Mouse (Mus musculus): Measurements from ENCODE around the gene Rbm6. TPM values are rescaled to one million over a fixed set of nuclear protein-coding genes. Genes with fewer than 3 reads are reported as not detected.

Rbm6 gene
- polyA plus RNA-seq, 1 experiment from 2014 or later, result 121 TPM

DNA sequence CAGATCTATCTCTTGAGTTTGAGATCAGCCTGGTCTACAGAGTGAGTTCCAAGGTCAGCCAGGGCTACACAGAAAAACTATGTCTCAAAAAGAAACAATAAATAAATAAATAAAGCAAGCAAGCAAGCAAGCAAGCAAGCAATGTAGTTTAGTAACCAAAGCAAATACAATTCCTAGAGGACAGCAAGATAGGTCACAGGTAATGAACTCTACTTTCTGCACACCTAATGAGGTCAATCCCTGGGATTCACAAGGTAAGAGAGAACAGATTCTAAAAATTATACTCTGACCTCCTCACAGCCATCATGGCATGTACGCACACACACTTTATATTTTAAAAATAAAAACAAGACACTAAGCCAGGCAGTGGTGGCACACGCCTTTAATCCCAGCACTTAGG, 7.0 kb downstream of the Rbm6 start:
- peaks cover 3% of the 10 kb centered on the region; the same call in 1 of the 2 replicates for H3K36me3 ChIP-seq
- WGBS, result 95% methylated on average over 2 of the region's 2 CpGs

GRCm38 (mm10) chr9:107864493-107864892, 8.5 kb downstream of the Rbm6 start:
- Histone ChIP-seq H3K4me3 (no peak overlapping the region), H3K9me3 (no peaks in the 10 kb centered on the region), H3K27ac (no peak overlapping the region), H3K9ac (no peak overlapping the region), H3K4me2 (replicated peaks) (no peak overlapping the region), H3K4me1 (no peaks in the 10 kb centered on the region), H3K27me3 (replicated peaks) (no peaks in the 10 kb centered on the region), H3K36me3 (no peaks in the 10 kb centered on the region; the same call in 1 of the 2 replicates)
- 80% methylated on average over 1 of the region's 1 CpGs for WGBS
- ATAC-seq (ENCODE audit: low FRiP score, low read depth), result no peak

More for the DNA sequence above, 7.0 kb downstream of the Rbm6 start:
- no peak for ATAC-seq (ENCODE audit: low FRiP score, low read depth)
- Histone ChIP-seq H3K27me3 (replicated peaks) (no peaks in the 10 kb centered on the region), H3K4me2 (replicated peaks) (no peak overlapping the region), H3K4me1 (peaks cover 2% of the 10 kb centered on the region), H3K27ac (no peak overlapping the region), H3K9me3 (no peaks in the 10 kb centered on the region), H3K4me3 (no peak overlapping the region), H3K9ac (no peak overlapping the region)

DNA sequence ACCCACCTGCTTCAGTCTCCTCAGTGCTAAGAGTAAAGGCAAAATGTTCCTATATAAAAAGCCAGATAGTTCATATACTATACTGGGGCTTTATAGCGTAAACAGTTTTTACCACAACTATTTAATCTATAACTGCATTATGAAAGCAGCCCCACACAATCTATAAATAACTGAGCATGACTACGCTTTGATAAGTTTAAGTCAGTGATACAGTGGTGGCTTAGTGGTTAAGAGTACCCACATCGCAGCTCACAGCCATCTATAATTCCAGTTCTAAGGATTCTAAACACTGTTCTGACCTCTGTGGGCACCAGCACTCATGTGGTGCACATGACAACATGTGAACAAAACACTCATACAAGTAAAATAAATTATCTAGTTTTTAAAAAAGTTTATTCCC, 14.7 kb downstream of the Rbm6 start:
- H3K4me1 ChIP-seq, result no peaks in the 10 kb centered on the region
- no peak overlapping the region for H3K4me3 ChIP-seq
- H3K9ac ChIP-seq, result no peak overlapping the region
- no peak for ATAC-seq (ENCODE audit: low FRiP score, low read depth)
- no peak overlapping the region for H3K4me2 ChIP-seq (replicated peaks)
- no peak overlapping the region for H3K27ac ChIP-seq
- H3K36me3 ChIP-seq, result peaks cover 21% of the 10 kb centered on the region
- WGBS, result 98% methylated on average over 3 of the region's 3 CpGs
- H3K9me3 ChIP-seq, result no peaks in the 10 kb centered on the region
- H3K27me3 ChIP-seq (replicated peaks), result no peaks in the 10 kb centered on the region

DNA sequence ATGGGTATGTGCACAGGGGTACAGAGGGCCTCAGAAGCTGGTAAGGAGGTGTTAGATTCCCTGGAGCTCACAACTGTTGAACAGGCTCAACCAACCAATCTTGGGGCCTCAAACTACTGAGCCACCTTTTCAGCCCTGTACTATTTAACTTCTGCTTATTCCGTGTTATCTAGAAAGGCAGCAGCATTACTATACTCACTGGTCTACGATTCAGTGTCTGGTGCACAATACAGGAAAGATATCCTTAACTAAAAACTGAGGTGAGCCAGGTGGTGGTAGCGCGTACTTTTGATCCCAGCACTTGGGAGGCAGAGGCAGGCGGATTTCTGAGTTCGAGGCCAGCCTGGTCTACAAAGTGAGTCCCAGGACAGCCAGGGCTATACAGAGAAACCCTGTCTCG, 24.1 kb downstream of the Rbm6 start:
- 97% methylated on average over 7 of the region's 7 CpGs for WGBS
- Histone ChIP-seq H3K27me3 (replicated peaks) (no peaks in the 10 kb centered on the region), H3K9me3 (no peaks in the 10 kb centered on the region), H3K4me2 (replicated peaks) (no peak overlapping the region), H3K9ac (no peak overlapping the region), H3K27ac (no peak overlapping the region), H3K36me3 (peaks cover 46% of the 10 kb centered on the region), H3K4me1 (no peaks in the 10 kb centered on the region), H3K4me3 (no peak overlapping the region)
- ATAC-seq (ENCODE audit: low FRiP score, low read depth), result no peak

GRCm38 (mm10) chr9:107842709-107843108, 30.3 kb downstream of the Rbm6 start:
- Histone ChIP-seq H3K9ac (no peak overlapping the region), H3K4me3 (no peak overlapping the region), H3K4me2 (replicated peaks) (no peak overlapping the region), H3K4me1 (no peaks in the 10 kb centered on the region), H3K27me3 (replicated peaks) (no peaks in the 10 kb centered on the region), H3K9me3 (no peaks in the 10 kb centered on the region), H3K36me3 (peaks cover 30% of the 10 kb centered on the region), H3K27ac (no peak overlapping the region)
- 97% methylated on average over 2 of the region's 2 CpGs for WGBS
- ATAC-seq (ENCODE audit: low FRiP score, low read depth), result no peak

DNA sequence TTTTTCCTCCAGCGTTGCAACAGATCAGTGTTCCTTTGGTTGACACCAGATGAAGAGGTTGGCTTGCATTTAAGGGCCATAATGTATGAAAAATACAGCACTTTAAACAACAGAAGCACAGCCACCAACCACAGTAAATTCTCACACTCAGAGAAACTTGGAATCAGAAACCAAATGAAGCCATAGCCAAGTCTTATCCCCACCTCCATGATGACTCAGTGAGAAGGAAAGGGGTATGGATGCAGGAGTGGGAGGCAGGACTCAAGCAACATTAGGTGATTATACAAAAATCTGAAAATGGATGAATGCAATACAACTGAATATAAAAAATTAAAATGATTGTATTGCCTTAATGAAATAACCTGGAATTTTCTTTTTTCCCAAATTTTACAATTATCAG, 34.2 kb downstream of the Rbm6 start:
- H3K27me3 ChIP-seq (replicated peaks), result no peaks in the 10 kb centered on the region

GRCm38 (mm10) chr9:107833826-107834225, 39.2 kb downstream of the Rbm6 start:
- Histone ChIP-seq H3K4me3 (no peak overlapping the region), H3K9me3 (no peaks in the 10 kb centered on the region), H3K4me1 (no peaks in the 10 kb centered on the region), H3K9ac (no peak overlapping the region), H3K36me3 (peaks cover 30% of the 10 kb centered on the region), H3K4me2 (replicated peaks) (no peak overlapping the region), H3K27me3 (replicated peaks) (no peaks in the 10 kb centered on the region), H3K27ac (no peak overlapping the region)
- whole genome bisulfite sequencing, result 90% methylated on average over 3 of the region's 3 CpGs
- ATAC-seq (ENCODE audit: low FRiP score, low read depth), result no peak

More for the DNA sequence above, 34.2 kb downstream of the Rbm6 start:
- Histone ChIP-seq H3K4me2 (replicated peaks) (no peak overlapping the region), H3K9me3 (no peaks in the 10 kb centered on the region), H3K36me3 (peaks cover 17% of the 10 kb centered on the region), H3K9ac (no peak overlapping the region), H3K27ac (no peak overlapping the region), H3K4me1 (no peaks in the 10 kb centered on the region), H3K4me3 (no peak overlapping the region)
- 96% methylated on average over 1 of the region's 1 CpGs for WGBS
- no peak for ATAC-seq (ENCODE audit: low FRiP score, low read depth)

DNA sequence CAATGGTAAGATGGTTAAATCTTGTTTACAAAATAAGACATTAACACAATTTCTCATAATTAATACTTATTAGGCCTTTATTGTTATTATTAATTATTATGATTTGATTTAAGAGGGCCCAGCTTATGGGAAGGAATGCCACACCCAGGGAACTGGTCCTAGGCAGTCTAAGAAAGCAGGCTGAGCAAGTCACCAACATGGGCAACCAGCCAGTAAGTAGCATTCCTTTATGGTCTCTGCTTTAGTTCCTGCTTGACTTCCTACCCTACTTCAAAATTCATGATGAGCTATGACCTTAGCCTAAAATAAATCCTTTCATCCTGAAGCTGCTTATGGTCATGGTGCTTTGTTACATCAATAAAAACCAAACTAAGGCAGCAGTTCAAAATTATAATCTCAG, 41.3 kb downstream of the Rbm6 start:
- H3K4me3 ChIP-seq, result no peak overlapping the region
- no peak for ATAC-seq (ENCODE audit: low FRiP score, low read depth)
- peaks cover 23% of the 10 kb centered on the region for H3K36me3 ChIP-seq
- no peak overlapping the region for H3K27ac ChIP-seq
- no peaks in the 10 kb centered on the region for H3K9me3 ChIP-seq
- H3K4me2 ChIP-seq (replicated peaks), result no peak overlapping the region
- no peak overlapping the region for H3K9ac ChIP-seq
- no peaks in the 10 kb centered on the region for H3K27me3 ChIP-seq (replicated peaks)
- no peaks in the 10 kb centered on the region for H3K4me1 ChIP-seq

DNA sequence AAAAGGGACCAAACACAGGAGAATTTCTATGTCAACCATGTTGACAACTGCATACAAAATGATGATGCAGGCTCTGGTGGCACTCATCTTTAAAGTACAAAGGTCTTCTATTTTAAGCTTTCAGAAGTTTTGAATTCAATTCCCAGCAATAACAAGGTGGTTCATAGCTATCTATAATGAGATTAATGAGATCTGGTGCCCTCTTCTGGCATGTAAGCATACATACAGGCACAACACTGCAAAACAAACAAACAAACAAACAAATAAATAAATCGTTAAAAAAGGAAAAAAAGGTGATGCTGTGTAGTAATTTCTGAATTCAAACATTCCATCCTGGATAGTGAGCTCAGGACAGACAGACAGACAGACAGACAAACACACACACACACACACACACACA, 60.9 kb downstream of the Rbm6 start:
- no peak overlapping the region for H3K9ac ChIP-seq
- WGBS, result 83% methylated on average over 1 of the region's 1 CpGs
- H3K9me3 ChIP-seq, result no peaks in the 10 kb centered on the region
- H3K27me3 ChIP-seq (replicated peaks), result no peaks in the 10 kb centered on the region
- H3K4me1 ChIP-seq, result no peaks in the 10 kb centered on the region
- no peak overlapping the region for H3K4me2 ChIP-seq (replicated peaks)
- ATAC-seq (ENCODE audit: low FRiP score, low read depth), result no peak
- no peak overlapping the region for H3K4me3 ChIP-seq
- peaks cover 31% of the 10 kb centered on the region for H3K36me3 ChIP-seq
- H3K27ac ChIP-seq, result no peak overlapping the region

- no peak overlapping the region for H3K27ac ChIP-seq
- ATAC-seq (ENCODE audit: low FRiP score, low read depth), result no peak
- peaks cover 30% of the 10 kb centered on the region for H3K36me3 ChIP-seq
- WGBS, result 93% methylated on average over 2 of the region's 2 CpGs
- no peaks in the 10 kb centered on the region for H3K4me1 ChIP-seq
- H3K4me2 ChIP-seq (replicated peaks), result no peak overlapping the region
- no peak overlapping the region for H3K4me3 ChIP-seq
- H3K9ac ChIP-seq, result no peak overlapping the region
- no peaks in the 10 kb centered on the region for H3K27me3 ChIP-seq (replicated peaks)
- H3K9me3 ChIP-seq, result no peaks in the 10 kb centered on the region
Observed at GRCm38 (mm10) chr9:107810985-107811384, 62.1 kb downstream of the Rbm6 start.

DNA sequence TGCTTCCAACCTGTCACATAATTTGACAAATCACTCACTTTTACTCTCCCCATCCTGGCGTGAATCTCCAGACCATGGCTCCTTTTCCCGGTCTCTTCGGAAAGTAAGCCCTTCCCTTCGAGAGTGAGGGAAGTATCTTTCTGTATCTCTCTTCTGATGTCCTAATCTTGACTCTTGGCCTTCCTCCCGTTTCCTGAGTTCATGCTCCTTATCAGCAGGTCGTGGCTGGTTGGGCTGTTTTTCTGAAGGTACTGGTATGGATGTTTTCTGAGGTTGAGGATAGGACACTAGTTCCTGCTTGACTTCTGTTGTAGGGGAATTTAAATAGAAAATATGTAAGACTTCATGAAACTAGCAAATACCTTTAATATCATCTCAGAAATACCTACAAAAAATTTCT, 81.3 kb downstream of the Rbm6 start:
- no peak overlapping the region for H3K4me3 ChIP-seq
- no peak for ATAC-seq (ENCODE audit: low FRiP score, low read depth)

GRCm38 (mm10) chr9:107782536-107783203, 90.4 kb downstream of the Rbm6 start:
- no peaks in the 10 kb centered on the region for H3K4me1 ChIP-seq
- no peaks in the 10 kb centered on the region for H3K27me3 ChIP-seq (replicated peaks)
- H3K4me3 ChIP-seq, result no peak overlapping the region
- no peak overlapping the region for H3K9ac ChIP-seq
- no peak overlapping the region for H3K4me2 ChIP-seq (replicated peaks)
- peaks cover 86% of the 10 kb centered on the region for H3K36me3 ChIP-seq
- H3K9me3 ChIP-seq, result no peaks in the 10 kb centered on the region
- H3K27ac ChIP-seq, result no peak overlapping the region
- WGBS, result 95% methylated on average over 11 of the region's 11 CpGs
- no peak for ATAC-seq (ENCODE audit: low FRiP score, low read depth)

More for the DNA sequence above, 81.3 kb downstream of the Rbm6 start:
- H3K4me1 ChIP-seq, result no peaks in the 10 kb centered on the region
- 87% methylated on average over 6 of the region's 6 CpGs for WGBS
- H3K9me3 ChIP-seq, result no peaks in the 10 kb centered on the region
- H3K4me2 ChIP-seq (replicated peaks), result no peak overlapping the region
- H3K27ac ChIP-seq, result no peak overlapping the region
- H3K27me3 ChIP-seq (replicated peaks), result no peaks in the 10 kb centered on the region
- peaks cover 62% of the 10 kb centered on the region for H3K36me3 ChIP-seq
- no peak overlapping the region for H3K9ac ChIP-seq

DNA sequence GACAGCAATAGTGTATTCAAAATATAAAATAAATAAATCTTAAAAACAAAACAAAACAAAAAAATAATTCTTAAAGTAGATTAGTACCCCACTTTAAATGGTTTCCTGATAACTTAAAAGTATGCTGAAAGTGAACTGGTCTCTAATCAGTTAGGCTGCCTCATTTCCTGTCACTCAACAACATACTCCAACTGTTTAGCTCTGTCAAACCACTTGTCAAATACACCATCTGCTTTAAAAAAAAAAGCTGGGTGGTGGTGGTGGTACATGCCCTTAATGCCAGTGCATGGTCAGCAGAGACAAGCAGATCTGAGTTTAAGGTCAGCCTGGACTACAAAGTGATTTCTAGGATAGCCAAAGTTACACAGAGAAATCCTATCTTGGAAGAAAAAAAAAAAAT, 96.2 kb downstream of the Rbm6 start:
- no peak overlapping the region for H3K9ac ChIP-seq
- no peaks in the 10 kb centered on the region for H3K4me1 ChIP-seq
- H3K36me3 ChIP-seq, result peaks cover 72% of the 10 kb centered on the region
- no peak overlapping the region for H3K4me2 ChIP-seq (replicated peaks)
- no peaks in the 10 kb centered on the region for H3K27me3 ChIP-seq (replicated peaks)
- no peak overlapping the region for H3K27ac ChIP-seq
- H3K9me3 ChIP-seq, result no peaks in the 10 kb centered on the region
- ATAC-seq (ENCODE audit: low FRiP score, low read depth), result no peak
- H3K4me3 ChIP-seq, result no peak overlapping the region

All from neural tube, embryonic 12.5 days (tissue).